Mouse (Mus musculus) activated CD4-positive, CD25-positive, alpha-beta regulatory T cell, adult 4 months (primary cell): ENCODE measurements around the gene Tm9sf1. TPM values are rescaled to one million over a fixed set of nuclear protein-coding genes. Genes with fewer than 3 reads are reported as not detected.

Source experiments
- ATAC-seq: one replicate; pipeline ENCODE4 v1.8.0; 2017
- polyA plus RNA-seq, 2 experiments: library from polyadenylated mRNA; unstranded; fragments of 100-300 nt; shearing (Covaris generic); gene quantifications; one replicate each; pipeline ENCODE4 v1.2.1; 2017

Tm9sf1 gene
- polyA plus RNA-seq, 2 experiments from 2014 or later, result 38.8 to 49.2 TPM

- ATAC-seq, result peak; percentile 36
These were observed 53.7 kb downstream of the Tm9sf1 start for GRCm38 (mm10) chr14:55589771-55590448.

- ATAC-seq, result no peak
These were observed 54.3 kb downstream of the Tm9sf1 start for GRCm38 (mm10) chr14:55589271-55589670.

DNA sequence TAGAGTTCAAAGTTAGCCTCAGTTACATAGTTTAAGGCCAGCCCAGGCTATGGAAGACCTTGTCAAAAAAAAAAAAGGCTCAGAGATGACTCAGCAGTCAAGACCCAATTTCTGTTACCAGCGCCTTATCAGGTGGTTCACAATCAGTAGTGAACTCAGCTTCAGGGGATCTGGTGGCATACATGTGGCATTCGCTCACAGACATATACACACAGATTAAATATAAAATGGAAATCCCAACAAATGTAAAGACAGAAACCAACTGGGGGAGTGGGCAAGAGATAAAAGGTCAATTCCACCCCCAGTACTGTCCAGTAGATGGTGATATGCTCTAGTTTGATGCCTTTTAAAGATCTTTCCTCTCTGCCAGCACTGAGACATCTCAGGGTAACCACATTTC, 57.5 kb downstream of the Tm9sf1 start:
- ATAC-seq, result no peak

Other genes starting within 250 kb of the Tm9sf1 start
- 10 to 100 TPM; 39.2 to 42.2 TPM for gene Dhrs4, start 165.0 kb downstream of the Tm9sf1 start, polyA plus RNA-seq
- not detected for gene Carmil3, start 153.2 kb downstream of the Tm9sf1 start, polyA plus RNA-seq
- gene Cpne6, start 133.4 kb downstream of the Tm9sf1 start, polyA plus RNA-seq, result not detected
- gene Nrl, start 118.8 kb downstream of the Tm9sf1 start, polyA plus RNA-seq, result under 1 TPM in 1 of 2 experiments, not detected in 1; 0.07 TPM
- gene Pck2, start 103.5 kb downstream of the Tm9sf1 start, polyA plus RNA-seq, result 10 to 100 TPM; 23.6 to 33.4 TPM
- 10 to 100 TPM; 95.9 to 97.4 TPM for gene Dcaf11, start 83.8 kb downstream of the Tm9sf1 start, polyA plus RNA-seq
- gene A730061H03Rik, start 83.4 kb downstream of the Tm9sf1 start, polyA plus RNA-seq, result not detected
- not detected for gene Fitm1, start 68.2 kb downstream of the Tm9sf1 start, polyA plus RNA-seq
- gene Psme1, start 65.7 kb downstream of the Tm9sf1 start, polyA plus RNA-seq, result 100 to 1,000 TPM; 700 to 830 TPM
- gene Emc9, start 58.5 kb downstream of the Tm9sf1 start, polyA plus RNA-seq, result 10 to 100 TPM; 25.2 to 28.6 TPM
- 100 to 1,000 TPM; 980 to 996 TPM for gene Psme2, start 52.7 kb downstream of the Tm9sf1 start, polyA plus RNA-seq
- 10 to 100 TPM; 32.6 to 33.3 TPM for gene Rnf31, start 52.1 kb downstream of the Tm9sf1 start, polyA plus RNA-seq
- 100 to 1,000 TPM; 129 to 164 TPM for gene Irf9, start 40.2 kb downstream of the Tm9sf1 start, polyA plus RNA-seq
- 1 to 10 TPM; 1.3 to 1.9 TPM for gene Rec8, start 25.8 kb downstream of the Tm9sf1 start, polyA plus RNA-seq
- gene Ipo4, start 7.8 kb downstream of the Tm9sf1 start, polyA plus RNA-seq, result 10 to 100 TPM; 29.2 to 30.6 TPM
- not detected for gene Gm49378, start 5.9 kb downstream of the Tm9sf1 start, polyA plus RNA-seq
- 1 to 10 TPM in 1 of 2 experiments, under 1 TPM in 1; 0.57 to 2.1 TPM for gene Tssk4, start 6.4 kb upstream of the Tm9sf1 start, polyA plus RNA-seq
- 10 to 100 TPM; 87.8 to 88.5 TPM for gene Mdp1, start 16.7 kb upstream of the Tm9sf1 start, polyA plus RNA-seq
- gene Gmpr2, start 28.1 kb upstream of the Tm9sf1 start, polyA plus RNA-seq, result 10 to 100 TPM; 23.7 to 25.9 TPM
- 100 to 1,000 TPM; 361 to 408 TPM for gene Nedd8, start 28.3 kb upstream of the Tm9sf1 start, polyA plus RNA-seq
- 10 to 100 TPM; 23.4 to 28.3 TPM for gene Tinf2, start 38.0 kb upstream of the Tm9sf1 start, polyA plus RNA-seq
- not detected for gene Tgm1, start 70.1 kb upstream of the Tm9sf1 start, polyA plus RNA-seq
- gene Rabggta, start 78.5 kb upstream of the Tm9sf1 start, polyA plus RNA-seq, result 10 to 100 TPM; 53.3 to 60.8 TPM
- gene Dhrs1, start 101.9 kb upstream of the Tm9sf1 start, polyA plus RNA-seq, result 10 to 100 TPM; 46.4 to 48.9 TPM
- gene Nop9, start 101.9 kb upstream of the Tm9sf1 start, polyA plus RNA-seq, result 1 to 10 TPM; 6.0 to 8.2 TPM
- not detected for gene Cideb, start 114.7 kb upstream of the Tm9sf1 start, polyA plus RNA-seq
- gene Ltb4r2, start 117.6 kb upstream of the Tm9sf1 start, polyA plus RNA-seq, result under 1 TPM in 1 of 2 experiments, not detected in 1; 0.40 TPM
- gene Ltb4r1, start 122.2 kb upstream of the Tm9sf1 start, polyA plus RNA-seq, result 1 to 10 TPM; 2.5 to 5.6 TPM
- gene Adcy4, start 140.3 kb upstream of the Tm9sf1 start, polyA plus RNA-seq, result under 1 TPM in 1 of 2 experiments, not detected in 1; 0.08 TPM
- gene Ripk3, start 145.1 kb upstream of the Tm9sf1 start, polyA plus RNA-seq, result 10 to 100 TPM; 94.3 to 99.3 TPM
- not detected for gene Nfatc4, start 179.3 kb upstream of the Tm9sf1 start, polyA plus RNA-seq
- gene Nynrin, start 210.2 kb upstream of the Tm9sf1 start, polyA plus RNA-seq, result under 1 TPM in 1 of 2 experiments, not detected in 1; 0.08 TPM
- gene Cbln3, start 240.6 kb upstream of the Tm9sf1 start, polyA plus RNA-seq, result under 1 TPM in 1 of 2 experiments, not detected in 1; 0.24 TPM
- gene Khnyn, start 241.1 kb upstream of the Tm9sf1 start, polyA plus RNA-seq, result 10 to 100 TPM in 1 of 2 experiments, 1 to 10 TPM in 1; 9.9 to 11.6 TPM